In genomic region chr17:91182574-91182973, GRCm38 (mm10) we compare ENCODE assay signal across 27 mouse cellular contexts.
"Had no signal": no experiment of that assay in that cellular context is flagged by ENCODE, and none has a peak within 500 bp of the region (broad histone marks: within the 10 kb centered on the region; RNA-seq: fewer than 3 reads in every experiment).

No protein-coding gene starts in this region.

- H3K36me3 ChIP-seq: heart, embryonic 10.5 days; heart, embryonic 12.5 days; hindbrain, embryonic 10.5 days; hindbrain, embryonic 12.5 days; intestine, embryonic 15.5 days; liver, embryonic 13.5 days; liver, embryonic 15.5 days had no signal

- H3K4me2 ChIP-seq: heart, embryonic 12.5 days; hindbrain, embryonic 12.5 days; hindbrain, embryonic 14.5 days; intestine, embryonic 15.5 days; liver, embryonic 11.5 days; liver, embryonic 13.5 days; liver, embryonic 15.5 days had no signal

- H3K27ac ChIP-seq: gastrocnemius, adult 2 months; heart, embryonic 10.5 days; hindbrain, embryonic 10.5 days; hindbrain, embryonic 12.5 days; hindbrain, embryonic 14.5 days; intestine, embryonic 15.5 days; left cerebral cortex, adult 2 months; liver, embryonic 13.5 days; liver, embryonic 15.5 days had no signal

- H3K9ac ChIP-seq: heart, embryonic 12.5 days; hindbrain, embryonic 12.5 days; hindbrain, embryonic 14.5 days; intestine, embryonic 15.5 days; liver, embryonic 13.5 days; liver, embryonic 15.5 days; liver, postnatal 0 days had no signal

- ATAC-seq: hindbrain, embryonic 16.5 days; inflammation-experienced regulatory T-cells, adult 6 months; intestine, embryonic 15.5 days; intestine, postnatal 0 days; liver, postnatal 0 days had no signal

- H3K27me3 ChIP-seq: heart, embryonic 12.5 days; hindbrain, embryonic 12.5 days; intestine, embryonic 15.5 days; liver, embryonic 13.5 days; liver, embryonic 15.5 days had no signal

- DNase-seq: gastrocnemius, adult 2 months; gastrocnemius, postnatal 10 days; gastrocnemius, postnatal 25 days; heart, adult 18-20 months; heart, postnatal 10 days; heart, postnatal 4 days; kidney, adult 18-20 months; kidney, adult 8-10 months; kidney, postnatal 10 days; kidney, postnatal 36 days; layer of hippocampus, adult 9-11 months; layer of hippocampus, postnatal 36 days; liver; liver, embryonic 13.5 days; liver, postnatal 0 days had no signal

- H3K9me3 ChIP-seq: heart, embryonic 10.5 days; heart, embryonic 12.5 days; hindbrain, embryonic 10.5 days; hindbrain, embryonic 12.5 days; intestine, embryonic 15.5 days; liver, embryonic 13.5 days; liver, embryonic 15.5 days had no signal

- H3K4me1 ChIP-seq: heart, embryonic 10.5 days; heart, embryonic 12.5 days; hindbrain, embryonic 10.5 days; hindbrain, embryonic 12.5 days; intestine, embryonic 15.5 days; liver, embryonic 13.5 days; liver, embryonic 15.5 days had no signal

- H3K4me3 ChIP-seq: gastrocnemius, adult 2 months; heart, embryonic 10.5 days; heart, embryonic 12.5 days; hindbrain, embryonic 10.5 days; hindbrain, embryonic 12.5 days; intestine, embryonic 15.5 days; left cerebral cortex, adult 2 months; liver, embryonic 13.5 days; liver, embryonic 15.5 days had no signal
